Mouse (Mus musculus): Measurements from ENCODE around the gene Pced1b. TPM values are rescaled to one million over a fixed set of nuclear protein-coding genes. Genes with fewer than 3 reads are reported as not detected.
"Not testable (repeated sequence)": the region's sequence is repeated elsewhere in the genome, so short reads cannot be mapped to it uniquely, and the experiment has no call there.

Gene Pced1b
- total RNA-seq (2014; fragmentation: Nextera tagmentation) (32.8 and 48.3 TPM in 2 replicates), total RNA-seq (2017) (12.3 and 13.7 TPM in 2 replicates)

DNA sequence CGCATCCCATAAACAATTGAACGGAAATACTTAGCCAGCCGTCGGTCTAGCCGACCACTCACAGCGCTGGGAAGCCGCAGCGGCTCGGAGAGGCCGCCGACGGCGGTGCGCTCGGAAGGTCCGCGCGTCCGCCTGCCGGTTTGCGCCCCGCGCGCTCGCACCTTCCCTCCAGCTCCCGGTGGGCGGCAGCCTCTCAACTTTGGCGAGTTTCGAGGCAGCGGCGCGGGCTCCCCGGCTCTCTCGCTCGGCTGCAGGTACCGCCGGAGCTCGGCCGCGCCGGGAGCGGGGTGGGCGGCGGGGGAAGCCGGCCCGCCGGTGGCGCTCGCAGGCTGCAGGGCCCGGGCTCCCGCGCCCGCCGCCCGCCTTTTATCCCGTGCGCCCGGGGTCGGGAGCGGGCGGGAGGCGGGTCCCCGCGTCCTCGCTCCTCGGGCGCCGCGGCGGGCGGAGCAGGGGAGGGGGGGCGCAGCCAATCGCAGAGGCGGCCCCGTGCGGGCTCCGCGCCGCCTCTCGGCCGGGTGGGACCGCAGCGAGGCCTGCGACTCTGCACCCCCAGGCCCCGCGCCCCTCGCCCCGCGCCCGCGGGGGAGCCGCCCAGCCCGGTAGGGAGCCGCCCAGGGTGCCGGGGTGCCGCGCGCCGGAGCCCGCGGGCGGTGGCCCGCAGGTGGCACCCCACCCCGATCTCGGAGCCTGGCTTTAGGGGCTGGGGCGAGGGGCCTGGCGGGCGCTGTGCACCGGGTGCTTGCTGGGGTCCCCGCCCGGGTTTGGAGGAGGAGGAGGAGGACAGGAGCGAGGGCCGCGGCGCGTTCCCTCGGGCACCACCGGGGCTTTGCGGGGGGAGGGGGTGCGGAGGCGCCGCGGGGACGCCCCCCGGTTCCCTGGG, at the start of gene Pced1b, which contains the start of gene Amigo2:
TSS of gene Pced1b (plus strand) at position 197 of the 880 bp plus-strand sequence.
TSS of gene Amigo2 (minus strand) at position 377 of the 880 bp plus-strand sequence.
- peak; percentile 43; the same call in 1 of the 2 replicates for ATAC-seq (replicated peaks; ENCODE audit: poor library complexity, severe bottlenecking)

- no peak for ATAC-seq (replicated peaks; ENCODE audit: poor library complexity, severe bottlenecking)
Measured at GRCm38 (mm10) chr15:97204889-97205288, 42.0 kb upstream of the Pced1b start.

DNA sequence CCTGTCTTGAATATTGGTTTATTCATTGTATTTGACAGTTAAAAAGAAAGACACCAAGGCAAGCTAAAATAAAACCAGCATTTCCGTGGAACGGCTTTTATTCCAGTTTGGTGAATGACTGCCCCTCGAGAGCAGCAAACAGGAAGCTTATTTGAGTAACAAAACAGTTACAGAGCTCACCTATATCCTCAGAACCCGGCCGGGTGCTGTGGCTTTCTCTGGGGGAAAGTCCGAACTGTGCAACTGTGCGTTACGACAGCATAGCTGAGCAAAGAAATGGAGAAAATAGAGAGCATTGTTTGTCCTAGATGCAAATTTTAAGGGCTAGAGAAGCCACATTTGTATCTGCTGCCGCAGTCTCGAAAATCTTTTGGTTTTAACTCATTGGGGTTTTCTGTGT, 41.1 kb upstream of the Pced1b start:
- no peak for ATAC-seq (replicated peaks; ENCODE audit: poor library complexity, severe bottlenecking)

DNA sequence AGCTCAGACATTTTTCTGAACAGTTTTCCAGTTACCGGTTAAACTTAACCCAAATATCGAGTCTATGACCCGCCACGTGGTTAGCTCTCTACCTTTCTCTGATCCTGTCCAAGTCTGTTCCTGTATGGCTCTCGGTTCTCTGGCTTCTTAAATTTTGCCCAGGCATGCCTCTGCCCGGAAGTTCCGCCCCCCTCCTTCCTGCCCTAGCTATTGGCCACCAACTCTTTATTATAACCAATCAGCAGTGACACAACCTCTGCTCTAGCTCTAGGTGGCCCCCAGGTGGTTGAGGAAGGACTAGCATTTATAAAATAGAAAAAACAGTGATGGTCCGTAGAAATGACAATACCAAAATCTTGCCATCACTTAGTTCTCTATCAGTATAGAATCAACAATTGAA, 40.4 kb upstream of the Pced1b start:
- ATAC-seq (replicated peaks; ENCODE audit: poor library complexity, severe bottlenecking), result no peak

- ATAC-seq (replicated peaks; ENCODE audit: poor library complexity, severe bottlenecking), result not testable (repeated sequence)
Measured at GRCm38 (mm10) chr15:97209754-97210153, 37.2 kb upstream of the Pced1b start.

DNA sequence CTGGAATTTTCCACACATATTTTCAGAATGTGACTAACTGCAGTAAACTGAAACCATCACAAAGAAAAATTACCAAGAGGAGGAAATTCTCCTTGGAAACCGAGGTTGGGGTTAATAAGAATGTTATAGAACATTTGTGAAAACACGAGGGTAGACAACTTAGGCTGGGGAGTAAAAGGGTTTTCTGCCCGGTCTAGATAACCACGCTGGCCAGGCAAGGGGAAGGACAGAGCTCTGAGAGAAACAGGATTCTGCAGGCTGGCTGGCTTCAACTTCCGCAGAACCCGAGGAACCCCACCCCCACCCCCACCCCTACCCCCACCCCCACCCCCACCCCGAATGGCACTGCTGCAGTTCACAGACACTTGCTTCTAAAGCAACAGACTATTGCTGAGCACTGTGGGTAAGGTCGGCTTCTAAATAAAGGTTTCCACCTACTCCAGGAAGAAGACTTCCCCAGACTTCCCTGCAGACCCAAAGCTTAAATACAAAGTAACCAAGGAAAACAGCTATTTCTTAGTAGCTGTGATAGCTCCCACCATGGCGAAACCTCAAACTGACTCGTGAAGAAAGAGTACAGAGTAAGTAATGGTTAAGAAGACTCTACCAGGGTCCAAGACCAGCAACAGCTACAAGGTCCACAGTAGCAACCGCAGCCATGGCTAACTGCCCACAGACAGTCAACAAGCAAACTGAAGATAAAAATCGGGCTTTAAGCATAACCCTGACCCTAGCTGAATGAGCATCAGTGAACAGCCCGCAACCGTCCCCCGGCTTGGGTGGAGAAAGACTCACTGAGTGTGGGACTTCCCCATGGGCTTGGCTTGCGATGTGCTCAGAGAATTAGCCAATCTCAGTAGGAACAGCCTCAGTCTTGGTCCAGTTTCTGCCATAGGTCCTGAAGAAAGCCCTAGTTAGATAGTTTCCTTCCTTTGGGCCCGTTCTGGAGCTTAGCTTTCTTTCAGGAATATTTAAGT, 34.1 kb upstream of the Pced1b start:
- ATAC-seq (replicated peaks; ENCODE audit: poor library complexity, severe bottlenecking), result peak; percentile 99

DNA sequence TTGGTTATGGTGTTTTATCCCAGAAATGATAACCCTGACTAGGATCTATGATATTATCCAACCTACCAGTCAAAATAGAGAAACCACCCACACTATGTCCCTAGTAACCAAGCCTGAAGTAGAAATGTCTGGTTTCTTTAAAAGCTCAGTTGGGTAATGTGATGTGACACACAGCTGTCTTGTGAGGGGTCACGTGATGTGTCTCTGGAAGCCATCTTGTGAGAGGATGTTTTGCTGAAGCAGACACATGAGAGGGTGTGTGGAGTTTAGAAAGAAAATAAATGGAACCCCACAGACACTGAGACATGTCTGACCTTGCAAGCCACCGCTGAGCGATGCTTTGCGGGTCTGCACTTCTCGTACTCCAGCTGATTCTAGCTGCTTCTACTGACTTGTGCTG, 30.1 kb upstream of the Pced1b start:
- no peak for ATAC-seq (replicated peaks; ENCODE audit: poor library complexity, severe bottlenecking)

- ATAC-seq (replicated peaks; ENCODE audit: poor library complexity, severe bottlenecking), result no peak
Measured at GRCm38 (mm10) chr15:97223431-97223830, 23.5 kb upstream of the Pced1b start.

DNA sequence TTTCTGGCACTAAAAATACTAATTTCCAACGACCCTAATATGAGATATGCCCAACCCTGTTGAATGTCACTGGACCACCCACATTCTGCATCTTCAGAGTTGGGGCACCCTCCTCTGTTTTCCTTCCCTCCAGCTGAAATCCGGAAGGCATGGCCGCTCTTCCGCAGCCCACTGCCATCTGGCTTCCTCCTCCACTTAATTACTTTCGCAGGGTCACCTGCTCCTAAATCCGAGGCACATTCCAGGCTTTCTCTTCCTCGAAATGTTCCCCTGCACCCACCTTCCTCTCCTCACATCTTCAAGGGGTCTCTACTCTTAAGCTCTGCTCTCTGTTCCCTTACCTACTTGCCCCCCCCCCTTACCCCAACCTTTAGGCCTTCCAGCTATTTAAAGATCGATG, 22.9 kb upstream of the Pced1b start:
- ATAC-seq (replicated peaks; ENCODE audit: poor library complexity, severe bottlenecking), result no peak

GRCm38 (mm10) chr15:97229494-97230077, 17.3 kb upstream of the Pced1b start:
- no peak for ATAC-seq (replicated peaks; ENCODE audit: poor library complexity, severe bottlenecking)

- no peak for ATAC-seq (replicated peaks; ENCODE audit: poor library complexity, severe bottlenecking)
Measured at GRCm38 (mm10) chr15:97234076-97234475, 12.8 kb upstream of the Pced1b start.

GRCm38 (mm10) chr15:97235183-97235582, 11.7 kb upstream of the Pced1b start:
- peak; percentile 66 for ATAC-seq (replicated peaks; ENCODE audit: poor library complexity, severe bottlenecking)

GRCm38 (mm10) chr15:97236943-97237342, 10.0 kb upstream of the Pced1b start:
- peak; percentile 72 for ATAC-seq (replicated peaks; ENCODE audit: poor library complexity, severe bottlenecking)

GRCm38 (mm10) chr15:97245392-97245791, 1.5 kb upstream of the Pced1b start:
- peak; percentile 15; the same call in 1 of the 2 replicates for ATAC-seq (replicated peaks; ENCODE audit: poor library complexity, severe bottlenecking)

- ATAC-seq (replicated peaks; ENCODE audit: poor library complexity, severe bottlenecking), result no peak
Measured at GRCm38 (mm10) chr15:97246256-97246655, 651 bp upstream of the Pced1b start.

DNA sequence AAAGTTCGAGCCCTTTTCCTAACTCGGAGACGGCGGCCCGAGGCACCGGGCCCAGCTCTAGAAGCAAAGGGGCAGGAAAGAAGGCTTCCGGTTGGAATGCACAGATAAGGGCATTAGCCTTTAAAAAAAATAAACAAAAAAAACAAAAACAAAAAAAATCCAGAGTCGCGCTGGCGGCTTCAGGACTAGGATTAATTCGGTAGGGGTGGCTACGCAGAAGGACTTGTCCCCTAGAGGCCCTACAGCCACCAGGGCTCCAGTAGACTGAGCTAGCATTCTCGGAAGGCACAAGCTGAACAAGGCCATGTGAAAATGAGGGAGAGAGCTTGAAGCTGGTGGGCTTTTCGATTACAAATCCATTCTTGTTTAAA, 869 bp downstream of the Pced1b start:
- no peak; the same call in 1 of the 2 replicates for ATAC-seq (replicated peaks; ENCODE audit: poor library complexity, severe bottlenecking)

GRCm38 (mm10) chr15:97248296-97248695, 1.4 kb downstream of the Pced1b start:
- peak; percentile 50 for ATAC-seq (replicated peaks; ENCODE audit: poor library complexity, severe bottlenecking)

DNA sequence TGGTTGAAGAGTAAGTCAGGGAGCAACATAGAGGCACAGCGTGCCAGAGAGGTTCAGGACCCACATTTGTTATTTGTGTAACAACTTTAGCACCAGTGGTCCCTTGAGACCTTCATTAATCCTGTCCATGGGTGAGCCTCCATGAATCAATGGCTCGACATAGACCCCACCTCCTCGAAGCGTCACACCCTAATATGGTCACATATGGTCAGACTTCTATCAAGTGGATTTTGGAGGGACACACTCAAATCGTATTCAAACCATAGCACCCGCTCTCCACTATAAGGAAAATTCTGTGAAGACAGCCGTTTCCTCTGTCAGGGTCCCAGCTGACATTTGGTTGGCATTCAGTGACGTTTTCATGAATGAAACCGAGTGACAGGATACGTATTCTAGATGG, 2.4 kb downstream of the Pced1b start:
- ATAC-seq (replicated peaks; ENCODE audit: poor library complexity, severe bottlenecking), result no peak

DNA sequence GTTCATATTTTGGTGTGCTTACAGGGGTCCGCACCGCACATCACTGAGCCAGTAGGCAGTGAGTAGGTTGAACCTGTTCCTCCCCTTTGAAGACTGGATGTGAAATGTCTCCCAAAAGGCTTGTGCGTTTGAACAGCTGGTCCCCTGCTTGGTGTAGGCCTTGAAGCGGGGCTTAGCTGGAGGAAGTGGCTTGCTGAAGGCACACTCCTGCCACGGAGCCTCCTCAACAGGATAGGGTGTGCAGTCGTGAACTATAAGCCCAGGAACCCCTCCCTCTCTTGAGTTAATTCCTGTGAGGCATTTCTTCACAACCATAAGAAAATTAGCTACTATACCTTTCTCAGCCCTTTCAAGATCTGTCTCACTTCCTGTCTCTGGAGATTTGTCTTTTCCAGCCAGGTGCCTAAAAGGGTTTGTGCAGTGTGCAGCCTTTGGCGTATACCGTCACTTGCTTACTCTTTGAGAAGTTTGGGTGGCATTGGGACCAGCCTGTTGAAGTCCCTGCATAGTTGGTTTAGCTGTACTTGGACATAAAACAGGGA, 5.7 kb downstream of the Pced1b start:
- no peak for ATAC-seq (replicated peaks; ENCODE audit: poor library complexity, severe bottlenecking)

GRCm38 (mm10) chr15:97254375-97254774, 7.5 kb downstream of the Pced1b start:
- ATAC-seq (replicated peaks; ENCODE audit: poor library complexity, severe bottlenecking), result no peak
